Mouse (Mus musculus) ES-E14 (cell line): ENCODE data around the gene Susd1.

Experiments
- HCFC1 ChIP-seq: IDR thresholded peaks from 2 replicates; pipeline ENCODE4 v1.6.1; 2012; ENCODE audit warnings: low read length, inconsistent platforms, borderline replicate concordance; ENCODE audit not compliant: insufficient read depth
- MAFK ChIP-seq: IDR thresholded peaks from 2 replicates; pipeline ENCODE4 v1.6.1; 2014; ENCODE audit warnings: mild to moderate bottlenecking, low read depth, low read length, inconsistent platforms; ENCODE audit not compliant: insufficient read depth
- ZC3H11A ChIP-seq: IDR thresholded peaks from 2 replicates; pipeline ENCODE4 v1.6.1; 2012; ENCODE audit warnings: low read depth, mild to moderate bottlenecking, inconsistent platforms, low read length, borderline replicate concordance
- ZNF384 ChIP-seq: IDR thresholded peaks from 2 replicates; pipeline ENCODE4 v1.6.1; 2012; ENCODE audit warnings: low read depth, low read length, inconsistent platforms

DNA sequence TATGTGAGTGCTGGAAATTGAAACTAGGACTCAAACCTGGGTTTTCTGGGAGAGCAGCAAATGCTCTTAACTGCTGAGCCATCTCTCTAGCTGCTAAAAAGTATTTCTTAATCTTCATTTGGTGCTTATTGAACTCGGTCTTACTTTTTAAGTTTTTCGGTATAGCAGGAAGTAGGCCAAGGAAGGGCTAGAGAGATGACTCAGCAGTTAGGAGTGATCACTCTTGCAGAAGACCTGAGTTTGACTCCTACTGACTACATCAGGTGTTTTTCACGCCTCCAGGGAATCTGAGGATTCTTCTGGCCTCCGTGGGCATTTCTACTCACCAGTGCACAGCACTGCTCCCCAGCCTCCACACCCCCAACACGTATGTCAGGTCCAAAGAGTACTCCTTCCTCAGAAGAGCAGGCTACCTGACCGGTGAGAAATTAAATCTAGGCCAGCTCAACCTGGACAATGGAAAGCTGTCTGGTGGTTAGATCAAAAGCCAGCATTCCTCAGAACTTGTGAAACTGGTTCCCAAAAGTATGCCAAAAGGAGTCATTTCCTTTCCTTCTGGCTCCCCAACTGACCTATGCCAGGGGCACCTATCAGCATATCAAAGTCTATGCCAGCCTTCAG lies 11.9 kb upstream of the Susd1 start:
- peak; percentile 46; the same call in 1 of the 2 replicates for TF ChIP-seq MAFK
- no peak for TF ChIP-seq ZNF384
- TF ChIP-seq HCFC1 = no peak
- TF ChIP-seq ZC3H11A = no peak
